Mouse (Mus musculus) midbrain, embryonic 10.5 days (tissue): ENCODE results near the gene Pigz. TPM values are rescaled to one million over a fixed set of nuclear protein-coding genes. Genes with fewer than 3 reads are reported as not detected.
A peak's percentile ranks its signal among the peaks of the same experiment; 100 is the strongest.
"Not testable (repeated sequence)": the region's sequence is repeated elsewhere in the genome, so short reads cannot be mapped to it uniquely, and the experiment has no call there.

Experiments used
- DNase-seq: peaks from one replicate; pipeline ENCODE4 v3.0.0-alpha.2; 2017; ENCODE audit warnings: low spot score
- H3K27ac ChIP-seq: fragments of 300-500 bp; sonication (generic); replicated peaks from 2 replicates; pipeline ENCODE4 v1.5.1; 2016; ENCODE audit warnings: mild to moderate bottlenecking
- H3K27me3 ChIP-seq: fragments of 300-500 bp; sonication (generic); 2 replicates; pipeline ENCODE4 v1.6.1; 2016; ENCODE audit warnings: low read depth, mild to moderate bottlenecking; ENCODE audit not compliant: poor library complexity, severe bottlenecking
- H3K36me3 ChIP-seq: fragments of 300-500 bp; sonication (generic); 2 replicates; pipeline ENCODE4 v1.6.1; 2016; ENCODE audit warnings: mild to moderate bottlenecking, moderate library complexity
- H3K4me1 ChIP-seq: fragments of 300-500 bp; sonication (generic); 2 replicates; pipeline ENCODE4 v1.6.1; 2016
- H3K4me3 ChIP-seq: fragments of 300-500 bp; sonication (generic); 2 replicates; pipeline ENCODE4 v1.5.1; 2016; ENCODE audit warnings: mild to moderate bottlenecking, moderate library complexity
- H3K9me3 ChIP-seq: fragments of 300-500 bp; sonication (generic); replicated peaks from 2 replicates; pipeline ENCODE4 v1.6.1; 2016; ENCODE audit warnings: mild to moderate bottlenecking
- WGBS: fragments of 180-500 bp; shearing (Covaris S2); methylation state at CpG from one replicate; pipeline ENCODE4 v1.1.7; 2016; 5-methylcytosine and 5-hydroxymethylcytosine counted together
- polyA plus RNA-seq: library from polyadenylated mRNA; unstranded; fragments of >200 nt; fragmentation: Nextera tagmentation; extraction: Ambion mirVana; gene quantifications from 2 replicates; pipeline ENCODE4 v1.2.1, GENCODE M21; 2016

Gene Pigz
- polyA plus RNA-seq, 1 experiment from 2014 or later, result 1.8 TPM

GRCm38 (mm10) chr16:31935091-31935979 lies 1.7 kb downstream of the Pigz start:
- peak; percentile 48 for DNase-seq
- Histone ChIP-seq H3K36me3 (no peaks in the 10 kb centered on the region), H3K27ac (no peak overlapping the region), H3K4me3 (peak overlapping the region; percentile 61), H3K9me3 (no peaks in the 10 kb centered on the region), H3K4me1 (peaks cover 38% of the 10 kb centered on the region), H3K27me3 (peaks cover 64% of the 10 kb centered on the region)
- WGBS, result 3% methylated on average over 36 of the region's 36 CpGs

GRCm38 (mm10) chr16:31936568-31936967 lies 2.9 kb downstream of the Pigz start:
- Histone ChIP-seq H3K27ac (no peak overlapping the region), H3K4me1 (peaks cover 38% of the 10 kb centered on the region), H3K9me3 (no peaks in the 10 kb centered on the region), H3K27me3 (peaks cover 52% of the 10 kb centered on the region), H3K36me3 (no peaks in the 10 kb centered on the region), H3K4me3 (no peak overlapping the region)
- DNase-seq, result no peak
- 88% methylated on average over 4 of the region's 4 CpGs for WGBS

GRCm38 (mm10) chr16:31938856-31939255 lies 5.2 kb downstream of the Pigz start:
- H3K9me3 ChIP-seq, result no peaks in the 10 kb centered on the region
- H3K36me3 ChIP-seq, result no peaks in the 10 kb centered on the region
- no peak overlapping the region for H3K27ac ChIP-seq
- WGBS, result 76% methylated on average over 6 of the region's 6 CpGs
- peaks cover 19% of the 10 kb centered on the region for H3K4me1 ChIP-seq
- no peak for DNase-seq
- peaks cover 33% of the 10 kb centered on the region for H3K27me3 ChIP-seq
- no peak overlapping the region for H3K4me3 ChIP-seq

- H3K27me3 ChIP-seq, result peaks cover 16% of the 10 kb centered on the region
Measured at GRCm38 (mm10) chr16:31940586-31940985, 6.9 kb downstream of the Pigz start.

GRCm38 (mm10) chr16:31943980-31944379 lies 10.3 kb downstream of the Pigz start:
- Histone ChIP-seq H3K36me3 (peaks cover 13% of the 10 kb centered on the region), H3K4me1 (peaks cover 31% of the 10 kb centered on the region), H3K4me3 (no peak overlapping the region), H3K27ac (no peak overlapping the region), H3K27me3 (no peaks in the 10 kb centered on the region), H3K9me3 (no peaks in the 10 kb centered on the region)
- 6% methylated on average over 10 of the region's 10 CpGs for WGBS
- peak; percentile 79 for DNase-seq

More at GRCm38 (mm10) chr16:31940586-31940985, 6.9 kb downstream of the Pigz start:
- Histone ChIP-seq H3K27ac (no peak overlapping the region), H3K9me3 (no peaks in the 10 kb centered on the region), H3K4me1 (peaks cover 10% of the 10 kb centered on the region), H3K36me3 (peaks cover 9% of the 10 kb centered on the region), H3K4me3 (no peak overlapping the region)
- no peak for DNase-seq
- 74% methylated on average over 2 of the region's 2 CpGs for WGBS

GRCm38 (mm10) chr16:31944698-31945255 lies 11.1 kb downstream of the Pigz start:
- DNase-seq, result no peak

GRCm38 (mm10) chr16:31945372-31945771 lies 11.7 kb downstream of the Pigz start:
- Histone ChIP-seq H3K9me3 (no peaks in the 10 kb centered on the region), H3K27ac (no peak overlapping the region), H3K27me3 (no peaks in the 10 kb centered on the region), H3K4me1 (peaks cover 40% of the 10 kb centered on the region), H3K36me3 (peaks cover 18% of the 10 kb centered on the region), H3K4me3 (no peak overlapping the region)
- no peak for DNase-seq
- 92% methylated on average over 6 of the region's 6 CpGs for WGBS

More at GRCm38 (mm10) chr16:31944698-31945255, 11.1 kb downstream of the Pigz start:
- 94% methylated on average over 12 of the region's 12 CpGs for WGBS
- Histone ChIP-seq H3K36me3 (peaks cover 13% of the 10 kb centered on the region), H3K9me3 (no peaks in the 10 kb centered on the region), H3K27me3 (no peaks in the 10 kb centered on the region), H3K4me1 (peaks cover 39% of the 10 kb centered on the region), H3K4me3 (no peak overlapping the region), H3K27ac (no peak overlapping the region)

- H3K27ac ChIP-seq, H3K9me3 ChIP-seq, H3K27me3 ChIP-seq, DNase-seq: not testable (repeated sequence)
- WGBS, result 92% methylated on average over 6 of the region's 6 CpGs
- H3K36me3 ChIP-seq, result peaks cover 24% of the 10 kb centered on the region
- H3K4me3 ChIP-seq, result 0 out of 2 replicates have a peak overlapping the region, but pooled peaks have one; percentile 95
- H3K4me1 ChIP-seq, result peaks cover 40% of the 10 kb centered on the region
Measured at GRCm38 (mm10) chr16:31945986-31946385, 12.3 kb downstream of the Pigz start.

- WGBS, result 43% methylated on average over 8 of the region's 8 CpGs
- Histone ChIP-seq H3K27me3 (no peaks in the 10 kb centered on the region), H3K4me3 (peak overlapping the region; percentile 95), H3K27ac (peak overlapping the region; percentile 95), H3K9me3 (no peaks in the 10 kb centered on the region), H3K4me1 (peaks cover 40% of the 10 kb centered on the region), H3K36me3 (peaks cover 38% of the 10 kb centered on the region)
- no peak for DNase-seq
Measured at GRCm38 (mm10) chr16:31947333-31947732, 13.7 kb downstream of the Pigz start.

- under 1% methylated on average over 38 of the region's 38 CpGs for WGBS
- H3K27ac ChIP-seq, result peak overlapping the region; percentile 95
- H3K27me3 ChIP-seq, result no peaks in the 10 kb centered on the region
- peak overlapping the region; percentile 95 for H3K4me3 ChIP-seq
- peaks cover 42% of the 10 kb centered on the region for H3K36me3 ChIP-seq
- no peaks in the 10 kb centered on the region for H3K9me3 ChIP-seq
- H3K4me1 ChIP-seq, result peaks cover 40% of the 10 kb centered on the region
- DNase-seq, result no peak
Measured at GRCm38 (mm10) chr16:31947901-31948316, 14.3 kb downstream of the Pigz start.

GRCm38 (mm10) chr16:31948345-31948774 lies 14.7 kb downstream of the Pigz start, which contains the start of the genes 0610012G03Rik and Ncbp2:
0610012G03Rik (minus strand) TSS chr16:31948494.
Ncbp2 (plus strand) TSS chr16:31948513.
- under 1% methylated on average over 55 of the region's 55 CpGs for WGBS
- peaks cover 44% of the 10 kb centered on the region for H3K36me3 ChIP-seq
- peak within 1 kb of the TSS; percentile 95 for H3K4me3 ChIP-seq
- peak within 1 kb of the TSS; percentile 95 for H3K27ac ChIP-seq
- peaks cover 40% of the 10 kb centered on the region for H3K4me1 ChIP-seq
- H3K9me3 ChIP-seq, result no peaks in the 10 kb centered on the region
- peak; percentile 97 for DNase-seq
- H3K27me3 ChIP-seq, result no peaks in the 10 kb centered on the region

GRCm38 (mm10) chr16:31963224-31963623 lies 29.6 kb downstream of the Pigz start:
- H3K4me3 ChIP-seq, result no peak overlapping the region
- H3K4me1 ChIP-seq, result no peaks in the 10 kb centered on the region
- no peaks in the 10 kb centered on the region for H3K27me3 ChIP-seq
- H3K27ac ChIP-seq, result no peak overlapping the region
- 90% methylated on average over 7 of the region's 7 CpGs for WGBS
- peaks cover 97% of the 10 kb centered on the region for H3K36me3 ChIP-seq
- DNase-seq, result no peak
- H3K9me3 ChIP-seq, result no peaks in the 10 kb centered on the region

GRCm38 (mm10) chr16:31975258-31975657 lies 41.6 kb downstream of the Pigz start:
- no peak overlapping the region for H3K4me3 ChIP-seq
- no peaks in the 10 kb centered on the region for H3K4me1 ChIP-seq
- H3K9me3 ChIP-seq, result no peaks in the 10 kb centered on the region
- H3K36me3 ChIP-seq, result peaks cover 83% of the 10 kb centered on the region
- H3K27ac ChIP-seq, result no peak overlapping the region
- WGBS, result 93% methylated on average over 4 of the region's 4 CpGs
- DNase-seq, result no peak
- H3K27me3 ChIP-seq, result no peaks in the 10 kb centered on the region
